Mouse (Mus musculus): ENCODE measurements around the gene Asb16.

Asb16 gene

GRCm38 (mm10) chr11:102309821-102310617 lies 41.5 kb downstream of the Asb16 start:
- DNase-seq (ENCODE audit: low read depth, low spot score) = no peak

- DNase-seq (ENCODE audit: low read depth, low spot score) = peak; percentile 62
These were observed 42.5 kb downstream of the Asb16 start for GRCm38 (mm10) chr11:102310768-102311695.

- DNase-seq (ENCODE audit: low read depth, low spot score) = no peak
These were observed 43.4 kb downstream of the Asb16 start for GRCm38 (mm10) chr11:102311966-102312365.

DNA sequence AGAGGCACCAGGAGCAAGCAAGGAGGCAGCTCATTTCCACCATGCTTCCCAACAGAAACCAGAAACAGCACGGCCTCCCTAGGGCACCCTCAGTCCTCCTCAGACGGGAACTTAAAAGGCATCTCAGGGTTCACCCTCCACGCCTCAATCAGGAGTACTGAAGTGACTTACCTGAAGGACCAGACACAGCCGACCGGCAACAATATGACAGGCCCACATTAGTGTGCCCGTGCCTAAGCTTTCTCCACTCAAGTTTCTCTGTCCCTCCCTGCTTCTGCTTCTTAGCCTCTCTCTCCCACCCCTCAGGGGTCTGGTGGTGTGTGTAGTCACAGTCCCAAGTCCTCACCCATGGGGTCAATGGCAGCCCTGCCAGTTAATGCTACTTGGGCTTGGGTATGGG lies 44.0 kb downstream of the Asb16 start:
- no peak for DNase-seq (ENCODE audit: low read depth, low spot score)

- DNase-seq (ENCODE audit: low read depth, low spot score) = no peak
These were observed 45.8 kb downstream of the Asb16 start for GRCm38 (mm10) chr11:102314321-102314720.

- no peak for DNase-seq (ENCODE audit: low read depth, low spot score)
These were observed 47.4 kb downstream of the Asb16 start for GRCm38 (mm10) chr11:102315690-102316571.

GRCm38 (mm10) chr11:102316572-102317297 lies 48.2 kb downstream of the Asb16 start:
- DNase-seq (ENCODE audit: low read depth, low spot score) = peak; percentile 94

DNA sequence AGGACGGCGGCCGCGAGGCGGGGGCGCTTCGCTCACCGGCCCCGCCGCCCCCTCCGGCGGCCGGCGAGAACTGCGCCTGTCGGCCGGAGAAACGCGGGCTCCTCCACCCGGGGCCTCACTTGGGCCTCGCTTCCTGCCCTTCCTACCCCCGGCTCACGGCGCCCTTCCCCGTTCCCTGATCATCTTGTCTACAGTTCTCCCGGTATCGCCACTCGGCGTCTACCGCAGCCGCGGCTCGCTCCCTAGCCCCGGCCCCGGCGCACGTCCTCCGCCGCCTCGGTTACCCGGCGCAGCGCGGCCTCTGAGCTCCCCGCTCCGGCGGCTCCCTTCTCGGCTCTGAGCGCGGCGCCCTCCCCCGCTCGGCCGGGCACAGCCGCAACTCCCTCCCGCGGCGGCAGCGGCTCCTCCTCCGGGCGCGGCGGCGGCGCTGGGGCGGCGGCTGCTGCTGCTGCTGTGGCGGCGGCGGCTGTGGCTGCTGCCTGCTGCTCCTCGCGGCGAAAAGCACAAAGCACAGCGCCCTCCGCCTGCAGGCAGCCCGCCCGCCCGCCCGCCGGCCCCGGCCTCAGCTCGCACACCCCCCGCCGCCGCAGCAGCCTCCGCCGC lies 48.9 kb downstream of the Asb16 start:
- peak; percentile 74 for DNase-seq (ENCODE audit: low read depth, low spot score)

DNA sequence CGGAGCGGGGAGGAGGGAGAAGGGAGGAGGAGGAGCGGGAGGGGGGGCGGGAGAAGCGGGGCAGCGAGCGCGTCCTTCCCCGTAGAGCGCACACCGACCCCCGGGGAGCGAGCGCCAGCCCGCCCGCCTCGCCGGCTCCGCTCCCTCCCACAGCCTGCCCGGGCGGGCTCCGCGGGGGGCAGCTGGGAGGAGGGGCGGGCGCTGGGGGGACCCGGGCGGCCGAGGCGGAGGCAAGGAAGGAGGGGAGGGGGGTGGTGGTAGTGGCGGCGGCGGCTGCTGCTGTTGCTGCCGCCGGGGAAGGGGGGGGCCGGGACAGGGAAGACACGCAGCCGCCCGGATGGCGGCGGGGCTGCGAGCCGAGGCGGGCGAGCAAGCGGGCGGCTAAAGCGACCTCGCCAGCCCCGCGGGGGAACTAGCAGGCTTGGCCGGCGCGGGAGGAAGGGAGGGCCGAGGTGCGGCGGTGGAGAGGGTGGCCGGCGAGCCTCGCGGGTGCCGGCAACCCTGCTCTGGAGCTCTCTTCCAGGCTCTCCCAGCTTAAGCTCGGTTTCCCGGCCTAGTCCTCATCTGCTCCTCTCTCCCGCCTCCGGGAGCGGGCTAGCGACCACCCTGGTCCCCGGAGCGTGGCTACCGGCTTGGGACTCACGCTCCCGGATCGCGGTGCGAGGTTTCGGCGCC lies 49.5 kb downstream of the Asb16 start:
- peak; percentile 74 for DNase-seq (ENCODE audit: low read depth, low spot score)

DNA sequence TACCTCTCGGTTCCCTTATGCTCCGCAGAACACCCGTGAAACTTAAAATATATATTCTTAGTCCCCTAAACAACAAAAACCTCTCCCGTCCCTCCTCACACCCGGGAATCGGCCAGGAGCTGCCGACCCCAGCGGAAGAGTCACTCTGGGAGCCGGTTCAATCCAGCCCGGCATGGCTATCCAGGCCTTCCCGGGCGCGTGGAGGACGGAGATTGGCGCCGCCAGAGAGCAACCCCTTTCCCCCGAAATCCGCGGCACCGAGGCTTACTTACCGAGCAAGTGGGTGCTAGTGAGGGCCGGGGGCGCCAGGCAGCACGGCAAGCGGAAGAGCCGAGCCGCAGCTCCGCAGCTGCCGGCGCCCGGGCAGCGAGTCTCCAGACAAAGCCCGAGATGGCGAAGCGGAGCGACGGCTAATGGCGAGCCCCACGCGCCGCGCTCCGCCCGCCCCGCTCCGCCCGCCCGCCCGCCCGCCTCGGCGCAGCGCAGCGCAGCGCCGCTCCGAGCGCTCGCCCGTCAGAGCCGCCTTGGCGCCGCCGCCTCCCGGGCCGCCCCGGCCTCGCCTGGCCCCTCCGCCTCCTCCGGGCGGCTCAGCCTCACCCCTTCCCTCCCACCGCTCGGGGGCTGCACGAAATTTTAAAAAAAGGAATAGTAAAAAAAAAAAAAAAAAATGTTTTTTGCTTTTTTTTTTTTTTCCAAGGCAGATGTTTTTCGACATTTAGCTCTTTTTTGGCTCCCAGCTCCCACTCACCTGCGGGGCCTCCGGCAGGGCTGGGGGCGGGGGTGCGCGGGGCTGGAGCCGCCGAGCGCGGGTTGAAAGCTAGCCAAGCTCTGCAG lies 50.2 kb downstream of the Asb16 start:
- peak; percentile 71 for DNase-seq (ENCODE audit: low read depth, low spot score)

- DNase-seq (ENCODE audit: low read depth, low spot score) = peak; percentile 77
These were observed 50.9 kb downstream of the Asb16 start, which contains the start of gene Ubtf for GRCm38 (mm10) chr11:102319410-102319792. Ubtf (minus strand) TSS chr11:102319742.

DNA sequence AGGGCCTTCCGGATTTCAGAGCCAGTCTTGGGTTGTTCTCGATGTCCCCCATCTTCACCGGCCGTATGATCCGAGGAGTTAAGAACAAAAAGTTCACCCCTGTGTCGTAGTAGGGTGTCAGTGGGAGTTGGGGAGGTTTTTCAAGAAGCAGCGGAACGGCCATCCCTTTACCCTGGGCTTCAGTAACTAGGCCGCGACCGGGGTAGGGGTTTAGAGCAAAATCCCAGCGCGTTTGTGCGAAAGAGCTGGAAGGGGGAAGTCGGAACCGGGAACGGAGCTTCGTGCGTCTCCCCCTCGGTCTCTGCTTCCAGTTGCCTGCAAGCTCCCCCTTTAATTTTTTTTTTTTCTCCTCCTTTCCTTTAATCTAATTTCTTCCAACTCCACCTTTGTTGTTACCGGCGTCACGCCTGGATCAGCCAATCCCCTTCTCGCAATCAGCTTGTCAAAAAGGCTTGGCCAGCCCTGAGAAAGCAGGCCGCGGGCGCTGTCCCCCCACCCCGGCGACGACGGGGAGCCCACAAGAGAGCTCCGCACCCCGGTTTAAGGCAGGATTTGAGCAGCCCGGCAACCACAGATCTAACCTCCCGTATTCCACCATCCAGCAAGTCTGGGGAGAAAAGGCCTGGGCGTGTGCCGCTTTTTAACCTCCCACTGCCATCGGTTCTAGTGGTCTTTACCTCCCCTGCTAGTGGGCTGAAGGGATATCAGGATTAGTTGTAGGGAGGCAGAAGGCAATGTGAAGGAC lies 51.6 kb downstream of the Asb16 start:
- no peak for DNase-seq (ENCODE audit: low read depth, low spot score)

- no peak for DNase-seq (ENCODE audit: low read depth, low spot score)
These were observed 52.1 kb downstream of the Asb16 start for GRCm38 (mm10) chr11:102320686-102321005.

- DNase-seq (ENCODE audit: low read depth, low spot score) = no peak
These were observed 53.4 kb downstream of the Asb16 start for GRCm38 (mm10) chr11:102321931-102322330.

- DNase-seq (ENCODE audit: low read depth, low spot score) = no peak
These were observed 55.0 kb downstream of the Asb16 start for GRCm38 (mm10) chr11:102323516-102323915.

- no peak for DNase-seq (ENCODE audit: low read depth, low spot score)
These were observed 58.7 kb downstream of the Asb16 start for GRCm38 (mm10) chr11:102327250-102327649.

DNA sequence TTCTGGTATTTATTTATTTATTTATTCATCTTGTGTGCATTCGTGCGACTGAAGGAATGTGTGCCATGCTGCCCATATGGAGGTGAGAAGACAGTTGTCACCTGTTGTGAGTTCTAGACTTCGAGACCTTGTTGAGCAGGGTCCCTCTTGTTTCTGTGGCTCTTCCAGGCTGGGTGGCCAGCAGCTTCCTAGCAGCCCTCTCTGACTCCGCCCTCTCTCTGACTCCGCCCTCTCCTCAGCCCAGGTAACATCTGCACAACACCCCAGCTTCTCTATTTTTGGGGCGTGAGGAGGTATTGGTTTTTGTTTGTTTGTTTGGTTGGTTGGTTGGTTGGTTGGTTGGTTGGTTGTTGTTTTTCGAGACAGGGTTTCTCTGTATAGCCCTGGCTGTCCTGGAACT lies 59.3 kb downstream of the Asb16 start:
- DNase-seq (ENCODE audit: low read depth, low spot score) = peak; percentile 30

All from ZHBTc4 (cell line).